Mouse (Mus musculus) CD8-positive naive resting alpha-beta T cell, adult 2 months (primary cell): ENCODE results near the gene Hist1h3e.
"Not testable (repeated sequence)": the region's sequence is repeated elsewhere in the genome, so short reads cannot be mapped to it uniquely, and the experiment has no call there.

ENCODE experiments used
- DNase-seq, 2 experiments: peaks; one replicate each; pipeline ENCODE4 v3.0.0; 2022; ENCODE audit warnings: low read depth in 2 of 2, low spot score in 2 of 2

Gene Hist1h3e

DNA sequence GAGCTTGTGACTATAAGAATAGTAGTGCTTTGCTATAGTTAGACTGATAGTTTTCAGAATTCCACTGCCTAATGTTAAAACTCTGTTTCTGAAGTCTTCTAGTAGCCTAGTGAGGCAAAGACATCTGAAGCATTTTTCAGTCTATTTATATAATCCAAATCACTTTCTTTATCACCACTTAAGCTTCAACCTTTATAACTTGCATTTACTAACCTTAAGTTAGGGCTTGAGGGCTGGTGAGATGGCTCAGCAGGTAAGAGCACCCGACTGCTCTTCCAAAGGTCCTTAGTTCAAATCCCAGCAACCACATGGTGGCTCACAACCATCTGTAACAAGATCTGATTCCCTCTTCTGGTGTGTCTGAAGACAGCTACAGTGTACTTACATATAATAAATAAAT is 22.3 kb downstream of the Hist1h3e start:
- DNase-seq = not testable (repeated sequence)

DNA sequence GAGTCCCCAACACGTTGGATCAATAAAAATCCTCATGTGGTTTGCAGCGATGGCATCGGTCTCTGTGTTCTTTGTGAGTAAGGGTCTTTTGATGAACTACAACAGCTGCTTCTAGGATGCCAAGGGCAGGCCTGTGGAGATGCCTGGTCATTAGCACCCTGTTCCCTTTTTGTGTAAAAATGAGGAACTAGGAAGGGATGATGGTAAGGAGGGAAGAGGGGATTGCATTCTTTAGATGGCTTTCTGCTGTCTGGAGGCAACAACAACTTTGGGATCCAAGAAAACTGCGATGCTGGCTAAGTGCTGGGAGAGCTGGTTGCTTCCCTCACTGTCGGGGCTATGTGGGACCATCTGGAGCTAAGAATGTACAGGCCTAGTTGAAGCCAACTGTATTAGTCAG is 23.9 kb downstream of the Hist1h3e start:
- no peak for DNase-seq

DNA sequence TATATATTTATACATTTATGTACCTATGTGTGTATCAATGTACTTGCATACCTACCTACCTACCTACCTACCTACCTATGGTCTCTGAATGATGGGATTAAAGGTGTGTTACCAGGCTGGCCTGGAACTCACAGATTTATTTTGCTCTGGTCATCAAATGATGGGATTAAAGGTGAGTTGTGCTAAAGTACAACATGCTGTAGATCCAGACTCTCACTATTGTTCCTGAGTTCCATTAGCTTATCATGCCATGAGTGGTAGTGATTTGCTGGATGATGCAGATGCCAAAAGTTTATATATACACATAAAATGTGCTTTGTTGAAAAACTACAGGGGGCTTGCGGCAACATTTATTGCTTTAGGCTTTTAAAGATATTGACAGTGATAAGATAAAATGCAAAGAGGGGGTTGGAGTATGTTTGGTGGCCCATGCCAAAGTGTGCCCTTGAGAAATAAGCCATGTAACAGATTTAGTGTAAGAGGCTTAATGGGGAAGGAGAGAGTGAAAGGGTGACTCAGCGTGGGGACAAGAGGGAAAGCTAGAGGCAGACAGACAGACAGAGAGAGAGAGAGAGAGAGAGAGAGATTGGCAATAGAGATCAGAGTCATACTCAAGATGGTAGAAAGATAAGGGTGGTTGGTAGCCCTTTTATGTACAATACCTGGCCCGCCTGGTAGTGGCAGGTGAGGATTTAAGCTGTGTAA is 25.0 kb downstream of the Hist1h3e start:
- no peak for DNase-seq

DNA sequence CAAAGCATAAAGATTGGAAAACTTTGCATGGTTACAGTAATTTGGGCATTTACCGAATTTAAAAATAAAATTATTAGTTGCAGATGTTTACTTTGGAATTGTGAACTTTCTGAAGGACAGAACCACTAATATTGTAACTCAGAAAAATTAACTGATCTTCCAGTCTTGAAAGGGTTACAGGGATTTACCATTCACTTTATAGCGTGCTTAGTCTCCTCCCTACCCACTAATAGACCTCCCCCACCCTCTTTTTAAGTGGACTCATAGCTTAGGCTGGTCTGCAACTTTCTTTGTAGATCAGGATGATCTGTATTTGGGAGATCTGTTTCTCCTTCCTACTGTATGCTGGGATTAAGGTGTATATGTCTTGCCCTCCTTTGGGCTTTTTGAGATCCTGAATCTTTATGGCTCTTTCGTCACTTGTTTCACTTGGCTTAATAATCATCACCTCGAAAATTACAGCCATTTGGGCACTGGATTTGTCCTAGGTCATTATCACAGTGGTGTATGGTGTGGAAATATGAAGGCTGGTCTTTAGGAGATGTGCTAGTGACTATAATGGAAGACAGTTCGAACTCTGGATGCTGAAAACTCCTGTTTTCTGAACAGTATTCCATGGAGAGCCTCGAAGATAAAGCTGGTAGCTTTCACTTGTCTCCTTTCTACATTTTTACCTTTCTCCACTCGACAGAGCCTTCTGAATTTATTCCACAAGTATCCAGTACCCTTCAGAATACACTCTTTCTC is 25.9 kb downstream of the Hist1h3e start:
- no peak for DNase-seq

DNA sequence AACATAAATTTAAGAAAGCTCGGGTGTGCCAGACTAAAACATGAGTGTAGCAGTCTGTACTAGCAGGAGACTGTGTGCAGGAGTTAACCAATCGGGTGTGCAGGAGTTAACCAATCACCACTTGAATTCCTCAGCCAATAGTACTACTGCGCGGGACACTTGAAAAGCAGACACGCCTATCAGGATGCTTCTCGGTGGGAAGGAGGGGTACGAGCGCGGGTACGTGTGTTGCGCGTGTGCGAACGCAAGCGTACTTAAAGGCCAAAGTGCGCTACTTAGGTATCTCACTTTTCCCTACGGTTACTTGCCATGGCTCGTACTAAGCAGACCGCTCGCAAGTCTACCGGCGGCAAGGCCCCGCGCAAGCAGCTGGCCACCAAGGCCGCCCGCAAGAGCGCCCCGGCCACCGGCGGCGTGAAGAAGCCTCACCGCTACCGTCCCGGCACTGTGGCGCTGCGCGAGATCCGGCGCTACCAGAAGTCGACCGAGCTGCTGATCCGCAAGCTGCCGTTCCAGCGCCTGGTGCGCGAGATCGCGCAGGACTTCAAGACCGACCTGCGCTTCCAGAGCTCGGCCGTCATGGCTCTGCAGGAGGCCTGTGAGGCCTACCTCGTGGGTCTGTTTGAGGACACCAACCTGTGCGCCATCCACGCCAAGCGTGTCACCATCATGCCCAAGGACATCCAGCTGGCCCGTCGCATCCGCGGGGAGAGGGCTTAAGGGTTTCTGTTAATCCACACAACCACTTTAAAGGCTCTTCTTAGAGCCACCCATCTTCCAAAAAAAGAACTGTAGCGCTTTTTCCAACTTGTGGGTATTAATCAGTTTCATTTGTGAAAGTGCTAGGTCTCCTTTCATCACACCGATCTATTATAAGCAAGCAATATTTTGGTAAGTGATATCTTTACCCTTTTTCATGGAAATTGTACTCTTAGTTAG is 26.8 kb downstream of the Hist1h3e start, which contains the start of gene Hist1h3g:
TSS of gene Hist1h3g (plus strand) at position 286 of the 939 bp plus-strand sequence.
- peak; percentile 65 to 81 for DNase-seq

DNA sequence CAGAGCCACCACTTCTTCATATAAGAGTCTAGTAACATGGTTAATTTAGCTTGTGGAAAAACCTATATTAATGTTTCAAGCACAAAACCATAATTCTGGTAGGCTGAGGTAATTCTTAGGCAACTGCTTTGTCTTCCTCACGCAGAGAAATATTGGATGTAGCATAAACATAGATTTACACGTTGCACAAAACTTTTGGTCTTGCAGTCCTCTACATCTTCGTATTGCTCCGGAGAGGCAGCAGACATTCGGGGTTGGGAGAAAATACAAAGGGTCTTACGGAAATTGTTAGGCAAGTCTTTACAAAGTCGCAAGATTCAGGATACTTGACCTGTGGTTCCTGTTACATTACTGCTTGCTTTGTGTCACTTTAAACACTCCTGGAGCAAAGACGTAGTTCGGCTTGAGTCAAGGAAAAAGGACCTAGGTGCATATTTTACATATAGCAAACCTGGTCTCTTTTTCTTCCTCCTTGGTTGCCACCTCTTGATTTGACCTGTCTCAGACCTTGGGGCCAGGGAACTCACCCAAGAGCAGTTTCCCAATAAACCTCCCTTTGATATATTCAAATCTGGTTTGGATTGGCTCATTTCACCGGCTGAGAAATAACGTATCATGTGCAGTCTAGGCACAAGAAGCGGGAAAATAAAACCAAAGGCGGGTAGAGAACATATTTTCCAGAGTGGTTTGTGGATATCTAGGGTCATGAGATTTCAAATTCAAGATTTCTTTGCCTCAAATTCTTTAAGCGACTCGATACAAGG is 27.6 kb downstream of the Hist1h3e start:
- no peak for DNase-seq

DNA sequence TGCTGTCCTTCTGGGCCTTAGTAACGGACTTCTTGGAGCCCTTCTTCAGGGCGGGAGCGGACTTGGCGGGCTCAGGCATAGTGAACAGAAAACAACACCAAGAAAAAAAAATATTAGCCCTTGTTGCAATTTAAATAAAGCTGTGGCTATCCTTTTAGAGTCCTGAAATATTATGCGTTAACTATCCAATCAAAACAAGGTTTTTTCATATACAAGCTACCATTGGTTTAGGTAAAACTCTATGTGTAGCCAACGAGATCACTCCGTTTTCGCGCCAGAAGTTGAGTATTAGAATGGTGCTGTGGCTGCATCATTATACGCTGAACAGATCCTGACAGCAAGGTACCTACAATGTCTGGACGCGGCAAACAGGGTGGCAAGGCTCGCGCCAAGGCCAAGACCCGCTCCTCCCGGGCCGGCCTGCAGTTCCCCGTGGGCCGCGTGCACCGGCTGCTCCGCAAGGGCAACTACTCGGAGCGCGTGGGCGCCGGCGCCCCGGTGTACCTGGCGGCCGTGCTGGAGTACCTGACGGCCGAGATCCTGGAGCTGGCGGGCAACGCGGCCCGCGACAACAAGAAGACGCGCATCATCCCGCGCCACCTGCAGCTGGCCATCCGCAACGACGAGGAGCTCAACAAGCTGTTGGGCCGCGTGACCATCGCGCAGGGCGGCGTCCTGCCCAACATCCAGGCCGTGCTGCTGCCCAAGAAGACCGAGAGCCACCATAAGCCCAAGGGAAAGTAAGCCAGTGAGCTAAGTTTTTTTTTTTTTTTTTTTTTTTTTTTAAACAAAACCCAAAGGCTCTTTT is 28.4 kb downstream of the Hist1h3e start, which contains the start of gene Hist1h2af:
TSS of gene Hist1h2af (plus strand) at position 347 of the 808 bp plus-strand sequence.
- not testable (repeated sequence) for DNase-seq

DNA sequence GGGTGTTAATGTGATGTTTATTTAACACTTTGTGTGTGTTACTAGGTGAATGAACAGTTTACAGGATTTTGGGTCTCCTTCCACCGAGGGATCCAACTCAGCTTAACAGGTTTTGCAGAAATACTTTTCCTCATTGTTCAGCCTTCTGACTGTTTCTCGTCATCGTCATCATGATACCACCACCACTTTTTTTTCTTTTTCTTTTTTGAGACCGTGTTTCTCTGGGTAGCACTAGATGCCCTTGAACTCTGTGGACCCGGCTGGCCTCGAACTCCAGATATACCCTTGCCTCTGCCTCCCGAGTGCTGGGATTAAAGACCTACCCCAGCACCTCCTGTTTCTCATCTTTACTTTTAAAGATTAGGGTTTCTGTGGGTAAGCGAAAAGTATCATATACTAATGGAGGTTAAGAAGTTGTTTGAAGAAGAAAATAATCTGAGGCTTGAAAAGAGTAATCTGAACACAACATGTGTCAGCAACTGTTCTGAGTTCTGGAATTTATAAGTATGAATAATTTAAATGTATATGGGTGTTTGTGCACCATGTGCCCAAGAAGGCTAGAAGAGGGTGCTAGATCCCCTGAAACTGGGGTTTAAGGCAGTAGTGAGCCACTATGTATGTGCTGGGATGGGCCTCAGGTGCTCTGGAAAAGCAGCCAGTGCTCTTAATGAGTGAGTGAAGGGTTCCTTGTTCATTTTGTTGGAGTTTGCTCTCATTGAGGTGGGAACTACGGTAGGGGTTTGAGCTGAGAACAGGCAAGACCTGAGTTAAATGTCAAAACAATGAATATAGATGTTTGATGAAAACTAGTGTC is 29.7 kb downstream of the Hist1h3e start:
- no peak for DNase-seq

DNA sequence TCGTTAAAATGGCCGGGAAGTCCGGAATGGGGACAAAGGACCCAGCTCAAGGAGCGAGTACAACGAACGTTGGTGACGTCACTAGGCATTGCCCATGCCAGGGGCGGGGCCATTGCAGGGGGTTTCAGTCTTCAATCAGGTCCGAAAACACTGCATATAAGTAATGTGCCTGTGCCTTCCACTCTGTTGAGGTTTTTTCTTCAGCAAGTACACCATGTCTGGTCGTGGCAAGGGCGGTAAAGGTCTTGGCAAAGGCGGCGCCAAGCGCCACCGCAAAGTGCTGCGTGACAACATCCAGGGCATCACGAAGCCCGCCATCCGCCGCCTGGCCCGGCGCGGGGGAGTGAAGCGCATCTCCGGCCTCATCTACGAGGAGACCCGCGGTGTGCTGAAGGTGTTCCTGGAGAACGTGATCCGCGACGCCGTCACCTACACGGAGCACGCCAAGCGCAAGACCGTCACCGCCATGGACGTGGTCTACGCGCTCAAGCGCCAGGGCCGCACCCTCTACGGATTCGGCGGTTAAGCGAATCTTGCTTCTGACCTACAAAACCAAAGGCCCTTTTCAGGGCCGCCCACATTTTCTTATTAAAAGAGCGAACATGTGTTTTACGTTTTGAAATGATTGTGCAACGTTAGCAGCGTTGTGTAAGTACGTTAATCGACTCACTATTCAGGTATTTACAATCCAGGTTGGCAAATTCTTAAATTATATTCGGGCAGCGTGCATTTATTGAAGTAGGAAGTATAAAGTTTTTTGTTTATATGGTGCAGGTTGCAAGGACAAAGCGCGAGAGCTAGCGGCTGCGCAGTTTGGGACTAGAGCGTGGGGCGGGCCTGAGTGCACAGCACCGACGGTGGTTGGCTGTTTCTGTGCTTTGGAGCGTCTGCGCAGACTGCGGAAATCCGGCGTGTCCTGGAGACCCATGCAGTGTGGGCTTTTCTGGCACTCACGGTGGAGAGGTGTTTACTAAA is 31.0 kb downstream of the Hist1h3e start, which contains the start of gene Hist1h4h:
TSS of gene Hist1h4h (plus strand) at position 150 of the 975 bp plus-strand sequence.
- peak; percentile 91 to 95 for DNase-seq

DNA sequence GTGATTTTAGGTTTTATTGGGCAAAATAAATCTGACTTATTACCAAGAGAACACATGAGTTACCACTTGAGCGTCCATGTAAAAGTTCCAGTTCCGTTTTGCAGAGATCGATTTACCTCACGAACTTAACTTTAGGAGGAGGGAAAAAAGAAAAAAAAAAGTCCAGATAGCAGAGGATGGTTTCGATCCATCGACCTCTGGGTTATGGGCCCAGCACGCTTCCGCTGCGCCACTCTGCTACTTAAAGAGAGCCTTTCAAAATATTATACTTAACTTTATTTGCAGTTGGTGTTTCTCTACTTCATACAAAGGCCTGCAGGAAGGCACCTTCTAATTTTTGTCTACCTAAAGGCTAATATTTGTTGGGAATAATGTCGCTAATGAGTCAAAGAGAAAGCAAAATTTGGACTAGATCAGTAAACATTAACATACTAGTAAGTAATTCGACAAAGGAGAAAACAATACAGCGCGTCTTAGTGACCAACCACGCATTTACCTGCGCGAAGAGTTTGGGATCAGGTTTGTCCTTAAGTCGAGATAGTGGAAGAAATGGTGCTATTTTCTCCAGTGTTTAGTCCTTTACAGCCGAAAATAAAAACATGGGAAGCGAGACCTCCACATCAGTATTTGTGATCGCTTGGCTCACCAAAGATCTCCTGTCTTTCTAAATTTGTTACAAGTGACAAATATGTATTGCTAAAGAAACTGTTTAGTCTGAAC is 31.8 kb downstream of the Hist1h3e start:
- peak; percentile 82 to 85 for DNase-seq

DNA sequence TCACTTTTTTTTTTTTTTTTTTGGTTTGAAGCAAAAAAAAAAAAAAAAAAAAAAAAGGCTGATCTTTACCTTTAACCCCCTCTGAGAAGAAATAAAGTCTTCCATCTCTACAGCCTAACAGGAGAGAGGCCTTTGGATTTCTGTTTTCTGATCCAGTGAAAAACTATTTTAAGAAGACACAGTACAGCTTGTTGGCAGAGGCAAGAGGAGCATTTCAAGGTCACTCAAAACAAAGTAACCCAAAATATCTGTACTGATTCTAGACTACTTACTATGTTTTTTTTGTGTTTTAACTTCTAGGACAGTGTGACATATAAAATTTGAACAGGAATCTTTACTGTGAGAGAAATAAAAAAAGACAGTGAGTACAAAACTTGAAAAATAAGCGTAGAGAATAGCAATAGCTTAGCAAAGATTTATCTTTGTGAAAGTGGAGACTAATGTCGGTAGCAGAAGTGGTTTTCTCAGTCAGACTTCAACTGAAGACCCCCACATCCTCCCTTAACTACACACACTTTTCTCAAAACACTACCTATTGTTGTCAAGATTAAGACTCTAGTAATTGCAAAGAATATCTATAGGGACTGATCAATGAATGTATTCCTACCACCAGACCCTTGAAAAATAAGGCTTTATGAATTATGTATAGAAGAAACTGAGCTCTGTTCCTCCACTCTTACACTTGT is 32.5 kb downstream of the Hist1h3e start:
- DNase-seq = no peak

DNA sequence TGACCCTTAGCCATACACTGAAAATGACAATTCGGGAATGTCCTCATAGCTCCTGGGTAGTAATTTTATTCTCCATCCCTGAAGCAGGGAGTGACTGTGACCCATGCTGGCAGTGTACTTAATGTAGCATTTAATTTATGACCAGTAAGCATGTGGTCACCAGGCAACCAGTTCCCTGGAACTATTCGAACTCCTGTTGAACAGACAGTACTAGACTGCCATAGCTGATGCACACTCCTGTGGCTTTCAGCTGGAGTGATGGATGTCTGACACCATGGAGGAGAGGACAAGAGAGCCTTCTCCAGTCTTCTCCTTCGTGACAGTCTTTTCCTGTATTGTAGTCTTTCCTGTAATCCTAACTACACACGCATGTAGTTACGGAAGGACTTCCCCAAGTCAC is 33.2 kb downstream of the Hist1h3e start:
- no peak for DNase-seq

DNA sequence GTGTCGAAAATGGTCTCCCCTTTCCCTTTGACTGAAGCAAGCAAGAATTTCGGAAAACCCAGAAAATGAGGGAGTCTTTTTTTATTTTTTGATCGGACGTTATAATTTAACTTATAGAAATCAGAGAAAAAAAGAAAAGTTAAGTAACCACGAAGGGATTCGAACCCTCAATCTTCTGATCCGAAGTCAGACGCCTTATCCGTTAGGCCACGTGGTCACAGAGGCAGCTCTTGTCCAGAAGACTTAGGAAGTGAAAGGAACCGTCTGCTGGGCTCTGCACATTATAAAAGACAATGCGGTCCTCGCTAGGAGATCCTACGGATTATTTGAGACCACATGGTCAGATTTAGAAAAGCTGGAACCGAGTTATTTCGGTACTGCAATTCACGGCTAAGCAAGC is 35.9 kb downstream of the Hist1h3e start:
- DNase-seq = peak; percentile 91 to 92

DNA sequence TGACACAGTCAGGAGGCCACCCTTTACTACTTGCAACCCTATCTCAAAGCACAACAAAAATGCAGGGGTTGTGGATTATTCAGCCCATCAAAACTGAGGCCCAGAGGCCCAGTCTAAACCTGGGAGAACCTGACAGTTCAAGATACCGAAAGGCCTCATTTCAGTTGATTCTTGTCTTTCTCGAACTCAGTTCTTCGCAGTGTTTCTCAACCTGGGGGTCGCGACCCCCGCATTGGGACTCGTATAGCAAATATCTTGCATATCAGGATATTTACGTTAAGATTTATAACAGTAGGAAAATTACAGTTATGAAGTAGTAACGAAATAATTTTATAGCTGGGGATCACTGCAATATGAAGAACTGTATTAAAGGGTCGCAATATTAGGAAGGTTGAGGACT is 36.3 kb downstream of the Hist1h3e start:
- no peak for DNase-seq

DNA sequence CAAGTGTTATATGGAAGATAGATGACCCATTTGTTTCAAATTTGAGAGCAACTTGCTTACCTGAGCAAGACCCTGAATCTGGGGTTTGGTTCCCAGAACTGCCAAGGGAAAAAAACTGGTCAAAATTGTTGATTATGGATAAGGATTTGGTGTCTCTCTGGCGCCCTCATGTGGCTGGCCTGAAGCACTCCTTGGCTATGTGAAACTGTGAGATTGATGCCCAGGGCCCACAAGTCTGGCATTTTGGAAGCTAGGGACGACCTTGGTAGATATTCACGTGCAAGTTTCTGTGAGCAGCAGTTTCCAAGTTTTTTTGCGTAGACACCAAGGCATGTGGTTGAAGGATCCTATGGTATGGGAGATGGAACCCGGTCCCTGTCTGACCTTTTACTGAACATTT is 37.5 kb downstream of the Hist1h3e start:
- peak; percentile 65 to 78 for DNase-seq

DNA sequence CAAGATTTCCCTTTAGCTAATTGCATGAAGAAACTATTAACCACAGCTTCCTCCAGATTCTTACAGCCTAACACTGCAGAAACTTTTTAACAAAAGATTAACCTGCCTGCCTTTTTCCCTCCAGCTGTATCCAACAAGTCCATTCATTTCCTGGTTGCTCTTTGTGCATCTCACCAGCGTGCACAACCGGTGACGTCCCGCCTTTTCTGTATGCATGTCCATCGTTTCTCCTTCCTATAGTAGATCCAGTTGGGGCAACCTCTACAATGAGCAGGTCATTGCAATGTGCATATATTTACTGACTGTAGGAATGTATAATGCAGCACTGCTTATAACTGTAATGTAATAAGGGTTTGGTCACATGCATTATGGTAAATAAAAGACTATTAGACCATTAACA is 38.2 kb downstream of the Hist1h3e start:
- DNase-seq = no peak
